Mouse (Mus musculus) megakaryocyte, embryonic 14.5 days (primary cell): ENCODE data around the gene Caprin1. TPM values are rescaled to one million over a fixed set of nuclear protein-coding genes. Genes with fewer than 3 reads are reported as not detected.

Experiments used
- H3K27me3 ChIP-seq: replicated peaks from 2 replicates; pipeline ENCODE3; 2012; ENCODE audit warnings: inconsistent platforms
- H3K36me3 ChIP-seq: replicated peaks from 2 replicates; pipeline ENCODE3; 2012; ENCODE audit warnings: low read length, inconsistent platforms, mixed read lengths
- H3K4me1 ChIP-seq: 2 replicates; pipeline ENCODE4 v1.6.1; 2012; ENCODE audit warnings: inconsistent platforms
- H3K4me3 ChIP-seq: replicated peaks from 2 replicates; pipeline ENCODE3; 2012; ENCODE audit warnings: moderate library complexity, mild to moderate bottlenecking, inconsistent platforms
- H3K9me3 ChIP-seq: 2 replicates; pipeline ENCODE4 v1.6.1; 2012; ENCODE audit warnings: inconsistent platforms
- FLI1 ChIP-seq: IDR thresholded peaks from 2 replicates; pipeline ENCODE4 v1.6.1; 2012; ENCODE audit warnings: low read length, inconsistent platforms, mixed read lengths
- GATA1 ChIP-seq: IDR thresholded peaks from 3 replicates; pipeline ENCODE4 v1.6.1; 2012; ENCODE audit warnings: mixed read lengths, low read length, inconsistent platforms, borderline replicate concordance
- polyA plus RNA-seq: library from polyadenylated mRNA; stranded (reverse); fragments of >175 nt; gene quantifications from 2 replicates; pipeline ENCODE4 v1.2.3, GENCODE M21; 2012; ENCODE audit warnings: low replicate concordance; ENCODE audit not compliant: insufficient read depth

The Caprin1 gene
- 59.6 and 72.0 TPM in 2 replicates for polyA plus RNA-seq

DNA sequence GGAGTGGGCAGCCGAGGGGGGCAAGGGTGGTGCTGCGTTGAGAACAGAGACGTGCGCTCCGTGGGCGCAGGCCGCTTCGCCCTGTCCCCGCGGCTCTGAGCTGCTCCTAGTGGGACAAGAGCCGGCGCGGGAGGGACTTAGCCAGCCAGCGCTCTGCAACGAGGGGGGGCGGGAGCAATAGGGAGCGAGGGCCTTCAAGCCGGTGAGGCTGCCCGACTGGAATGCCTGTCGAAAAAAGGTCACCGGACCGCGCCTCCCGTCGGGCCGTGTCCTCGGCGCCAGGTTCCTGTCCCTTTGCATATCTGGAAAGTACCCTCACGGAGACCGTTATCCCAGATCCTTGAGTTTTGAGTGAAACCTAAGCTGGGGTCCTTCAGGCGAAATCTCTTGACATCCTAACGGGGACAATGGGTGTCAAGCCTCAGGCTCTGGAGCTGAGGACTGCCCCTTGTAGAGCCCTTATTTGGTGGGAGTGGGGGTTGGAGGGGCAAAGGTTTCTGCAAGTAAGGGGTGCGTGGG lies at the start of gene Caprin1:
TSS of gene Caprin1 (minus strand) at position 159 of the 519 bp plus-strand sequence.
- Histone ChIP-seq H3K4me1 (peaks cover 25% of the 10 kb centered on the region), H3K4me3 (peak within 1 kb of the TSS; percentile 96), H3K27me3 (no peaks in the 10 kb centered on the region), H3K36me3 (peaks cover 22% of the 10 kb centered on the region), H3K9me3 (no peaks in the 10 kb centered on the region)
- TF ChIP-seq FLI1 (no peak), GATA1 (no peak)

DNA sequence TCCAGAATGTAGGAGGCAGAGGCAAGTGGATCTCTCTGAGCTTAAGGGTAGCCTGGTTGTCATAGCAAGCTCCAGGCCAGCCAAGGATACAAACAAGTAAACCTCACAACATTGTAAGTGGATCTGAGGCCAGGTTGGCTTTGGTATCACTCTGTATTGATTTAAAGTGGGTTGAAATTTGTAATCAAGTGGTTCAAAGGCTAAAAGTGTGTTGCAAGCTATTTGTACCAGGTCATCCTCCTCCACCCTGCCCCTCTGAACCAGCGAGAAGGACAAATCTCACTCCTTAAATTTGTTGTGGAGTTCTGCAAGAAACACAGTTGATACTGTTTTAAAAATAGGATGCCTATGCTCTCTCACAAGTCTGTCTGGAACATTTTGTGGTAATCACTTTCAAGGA lies 49.4 kb upstream of the Caprin1 start:
- no peak for TF ChIP-seq FLI1
- TF ChIP-seq GATA1: no peak
- no peak overlapping the region for H3K4me3 ChIP-seq

DNA sequence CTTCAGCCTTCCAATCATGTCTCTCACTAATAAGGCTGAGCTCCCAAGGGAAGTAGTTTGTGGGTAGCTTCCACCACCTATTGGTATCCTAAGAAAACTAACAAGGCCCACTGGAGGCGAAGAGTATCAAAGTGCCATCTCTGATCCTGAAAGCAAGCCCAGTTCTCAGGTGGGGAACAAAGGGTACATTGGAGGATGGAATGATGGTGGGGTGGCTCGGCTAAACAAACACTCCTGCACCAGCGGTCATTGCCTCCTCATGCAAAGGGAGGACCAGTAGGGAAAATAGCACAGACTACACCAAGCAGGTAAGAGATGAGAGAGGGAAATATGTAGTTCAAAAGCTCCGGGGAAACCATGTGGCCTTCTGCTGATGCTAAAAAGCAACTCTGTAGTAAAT lies 48.8 kb upstream of the Caprin1 start:
- Histone ChIP-seq H3K9me3 (peaks cover 3% of the 10 kb centered on the region; the same call in 1 of the 2 replicates), H3K27me3 (peaks cover 14% of the 10 kb centered on the region), H3K36me3 (no peaks in the 10 kb centered on the region), H3K4me3 (no peak overlapping the region), H3K4me1 (peaks cover 17% of the 10 kb centered on the region)
- TF ChIP-seq FLI1 (no peak), GATA1 (no peak)

More for the DNA sequence above, 49.4 kb upstream of the Caprin1 start:
- Histone ChIP-seq H3K9me3 (peaks cover 3% of the 10 kb centered on the region; the same call in 1 of the 2 replicates), H3K4me1 (peaks cover 17% of the 10 kb centered on the region), H3K36me3 (no peaks in the 10 kb centered on the region), H3K27me3 (peaks cover 16% of the 10 kb centered on the region)

DNA sequence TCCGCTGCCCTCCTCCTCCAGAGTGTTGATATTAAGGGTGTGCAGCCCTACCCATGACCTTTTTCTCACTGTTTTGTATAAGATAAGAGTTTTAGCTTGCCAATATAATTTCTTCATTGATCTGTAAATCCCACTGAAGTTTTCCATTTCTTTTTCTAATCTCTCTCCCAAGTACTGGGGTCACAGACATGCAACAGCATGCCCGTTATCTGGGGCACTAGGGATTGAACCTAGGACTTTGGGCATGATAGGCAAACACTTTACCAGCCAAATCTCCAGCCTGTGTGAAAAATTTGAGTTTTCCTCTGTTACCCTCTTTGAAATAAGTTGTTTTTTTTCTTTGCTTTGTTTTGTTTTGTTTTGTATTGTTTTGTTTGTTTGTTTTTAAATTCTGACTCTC lies 46.6 kb upstream of the Caprin1 start:
- Histone ChIP-seq H3K36me3 (no peaks in the 10 kb centered on the region), H3K4me3 (no peak overlapping the region), H3K4me1 (peaks cover 20% of the 10 kb centered on the region), H3K9me3 (peaks cover 3% of the 10 kb centered on the region; the same call in 1 of the 2 replicates), H3K27me3 (peaks cover 11% of the 10 kb centered on the region)
- no peak for TF ChIP-seq GATA1
- TF ChIP-seq FLI1: no peak

DNA sequence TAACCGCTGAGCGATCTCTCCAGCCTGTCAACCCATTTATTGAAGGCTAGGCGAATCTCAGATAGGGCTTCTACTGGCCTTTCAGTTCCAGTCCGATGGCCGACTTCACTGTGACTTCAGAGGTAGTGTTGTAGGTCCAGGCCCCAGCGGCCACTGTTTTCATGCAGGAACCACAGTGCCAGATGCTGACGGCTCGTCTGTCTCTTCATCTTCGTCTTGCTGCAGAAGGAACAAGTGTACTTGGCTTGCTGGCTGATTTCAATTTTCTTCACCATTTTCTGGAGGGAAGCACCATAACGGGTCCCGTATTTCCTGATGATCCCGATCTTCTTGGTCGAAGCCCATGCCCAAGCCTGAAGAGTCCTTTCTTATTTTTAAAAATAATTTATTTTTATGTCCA lies 45.9 kb upstream of the Caprin1 start:
- H3K4me1 ChIP-seq: peaks cover 24% of the 10 kb centered on the region
- peaks cover 9% of the 10 kb centered on the region for H3K27me3 ChIP-seq
- H3K9me3 ChIP-seq: peaks cover 3% of the 10 kb centered on the region; the same call in 1 of the 2 replicates
- TF ChIP-seq GATA1 (no peak), FLI1 (no peak)
- no peaks in the 10 kb centered on the region for H3K36me3 ChIP-seq
- H3K4me3 ChIP-seq: no peak overlapping the region

DNA sequence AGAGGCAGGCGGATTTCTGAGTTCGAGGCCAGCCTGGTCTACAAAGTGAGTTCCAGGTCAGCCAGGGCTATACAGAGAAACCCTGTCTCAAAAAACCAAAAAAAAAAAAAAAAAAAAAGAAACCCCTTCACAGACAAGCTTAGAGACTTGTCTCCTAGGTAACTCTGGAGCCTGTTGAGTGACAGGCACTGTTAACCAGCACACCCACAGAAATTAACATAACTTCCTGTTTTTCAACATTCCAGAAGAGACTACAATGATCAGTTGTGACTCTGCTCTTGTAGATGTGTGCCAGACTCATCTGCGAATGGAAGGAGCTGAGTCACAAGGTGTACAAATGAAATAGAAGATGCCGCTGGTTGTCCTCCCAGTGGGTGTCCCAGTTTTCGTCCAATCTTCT lies 44.9 kb upstream of the Caprin1 start:
- H3K4me3 ChIP-seq: no peak overlapping the region
- H3K27me3 ChIP-seq: peaks cover 6% of the 10 kb centered on the region
- peaks cover 27% of the 10 kb centered on the region for H3K4me1 ChIP-seq
- no peaks in the 10 kb centered on the region for H3K36me3 ChIP-seq
- no peaks in the 10 kb centered on the region for H3K9me3 ChIP-seq
- TF ChIP-seq FLI1 (no peak), GATA1 (no peak)

DNA sequence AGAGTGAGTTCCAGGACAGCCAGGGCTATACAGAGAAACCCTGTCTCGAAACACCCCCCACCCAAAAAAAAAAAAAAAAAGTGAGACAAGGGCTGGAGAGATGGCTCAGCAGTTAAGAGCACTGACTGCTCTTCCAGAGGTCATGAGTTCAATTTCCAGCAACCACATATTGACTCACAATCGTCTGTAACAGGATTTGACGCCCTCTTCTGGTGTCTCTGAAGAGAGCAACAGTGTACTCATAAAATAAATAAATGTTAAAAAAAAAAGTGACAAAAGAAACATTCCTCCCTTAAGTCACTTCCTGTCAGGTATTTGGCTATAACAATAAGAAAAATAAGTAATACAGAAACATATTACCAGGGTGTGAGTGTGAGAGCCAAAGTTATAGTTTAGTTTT lies 41.0 kb upstream of the Caprin1 start:
- no peaks in the 10 kb centered on the region for H3K36me3 ChIP-seq
- no peaks in the 10 kb centered on the region for H3K27me3 ChIP-seq
- TF ChIP-seq FLI1: no peak
- no peak for TF ChIP-seq GATA1
- H3K4me1 ChIP-seq: peaks cover 48% of the 10 kb centered on the region
- H3K4me3 ChIP-seq: no peak overlapping the region
- H3K9me3 ChIP-seq: no peaks in the 10 kb centered on the region

DNA sequence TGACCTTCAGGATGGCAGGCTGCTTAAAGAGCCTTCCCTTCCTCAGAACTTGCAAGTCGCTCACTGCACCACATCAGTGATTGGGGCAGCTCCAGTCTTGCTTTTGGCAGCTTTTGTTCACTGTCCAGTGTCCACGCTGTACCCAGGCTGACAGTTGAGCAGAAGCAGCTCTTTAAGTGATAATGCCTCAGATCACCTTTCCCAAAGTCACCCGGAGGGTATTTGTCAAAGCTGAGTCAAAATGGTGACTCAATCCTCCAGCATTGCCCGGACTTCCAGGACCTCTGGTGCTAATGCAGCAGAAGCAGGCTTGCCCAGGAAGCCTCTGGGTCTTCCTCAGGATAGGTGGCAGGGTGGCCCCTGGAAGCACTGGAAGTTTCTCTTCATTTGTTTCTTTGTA lies 39.7 kb upstream of the Caprin1 start:
- Histone ChIP-seq H3K4me1 (peaks cover 53% of the 10 kb centered on the region), H3K4me3 (no peak overlapping the region), H3K36me3 (no peaks in the 10 kb centered on the region), H3K27me3 (no peaks in the 10 kb centered on the region), H3K9me3 (no peaks in the 10 kb centered on the region)
- TF ChIP-seq FLI1 (no peak), GATA1 (no peak)

DNA sequence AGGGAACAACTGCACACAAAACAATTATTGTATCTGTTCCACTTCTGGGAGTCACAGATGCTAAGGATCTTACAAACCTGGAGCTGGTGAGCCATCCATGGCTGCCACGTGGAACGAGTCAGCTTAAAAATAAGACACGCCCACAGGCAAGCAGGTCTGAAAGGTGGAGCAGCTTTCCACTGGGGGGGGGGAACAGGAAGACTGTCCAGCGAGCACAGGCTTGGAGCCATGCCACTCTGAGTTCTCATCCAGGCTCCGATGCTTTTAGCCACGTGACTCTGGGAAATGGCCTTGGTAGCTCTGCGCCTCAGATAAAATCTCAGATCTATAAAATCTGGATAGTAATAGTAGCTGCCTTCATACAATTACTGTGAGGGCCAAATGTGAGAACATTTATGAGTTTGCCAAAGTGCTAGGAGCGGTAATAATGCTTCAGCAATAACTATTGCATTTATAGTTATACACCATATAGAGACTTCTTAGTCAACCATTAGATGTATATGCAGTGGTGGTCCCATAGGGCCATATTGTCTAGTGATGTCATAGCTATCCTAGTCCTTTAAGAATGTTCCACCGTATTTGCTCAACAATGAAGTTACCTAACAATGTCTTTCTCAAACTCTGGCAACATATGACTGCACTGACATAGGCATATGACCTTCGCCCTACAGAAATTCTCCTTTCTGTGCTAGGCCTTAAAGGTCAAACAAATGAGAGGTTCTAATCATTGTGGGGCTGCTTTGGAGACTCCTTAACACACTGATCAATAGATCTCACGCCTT lies 38.4 kb upstream of the Caprin1 start:
- H3K36me3 ChIP-seq: no peaks in the 10 kb centered on the region
- H3K9me3 ChIP-seq: no peaks in the 10 kb centered on the region
- H3K4me3 ChIP-seq: no peak overlapping the region
- H3K27me3 ChIP-seq: no peaks in the 10 kb centered on the region
- TF ChIP-seq FLI1 (no peak), GATA1 (no peak)
- peaks cover 53% of the 10 kb centered on the region for H3K4me1 ChIP-seq

DNA sequence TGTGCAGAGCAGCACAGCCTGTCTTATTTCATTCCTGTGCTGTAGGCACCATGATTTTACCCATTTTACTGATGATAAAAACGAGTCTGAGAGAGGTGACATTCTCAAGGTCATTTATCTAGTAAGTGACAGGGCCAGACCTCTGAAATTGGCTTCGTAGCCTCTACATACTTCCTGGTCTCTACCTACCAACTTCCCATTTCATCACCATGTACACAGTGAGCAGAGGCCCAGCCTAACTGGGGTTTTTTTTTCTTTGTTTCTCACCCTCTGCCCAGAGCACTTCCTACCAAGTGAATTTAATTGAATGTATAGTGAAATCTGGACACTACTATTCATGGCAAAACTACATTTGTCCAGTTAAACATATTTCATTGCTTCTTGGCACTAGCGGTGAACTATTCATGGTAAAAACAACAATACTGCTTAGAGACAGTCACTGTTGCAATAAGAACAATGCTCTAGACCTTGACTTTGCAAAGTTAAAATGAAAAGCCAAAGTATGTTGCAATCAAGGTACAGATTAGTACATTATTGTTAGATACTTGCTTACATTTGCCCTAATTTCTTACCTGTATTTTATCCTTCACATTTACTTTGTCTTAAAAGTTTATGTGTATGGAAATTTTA lies 36.5 kb upstream of the Caprin1 start:
- H3K4me1 ChIP-seq: peaks cover 40% of the 10 kb centered on the region
- no peaks in the 10 kb centered on the region for H3K9me3 ChIP-seq
- no peak overlapping the region for H3K4me3 ChIP-seq
- no peaks in the 10 kb centered on the region for H3K27me3 ChIP-seq
- no peaks in the 10 kb centered on the region for H3K36me3 ChIP-seq
- no peak for TF ChIP-seq FLI1
- TF ChIP-seq GATA1: no peak
